Mouse (Mus musculus) heart, postnatal 4 days (tissue): ENCODE data around the gene Cdc37. TPM values are rescaled to one million over a fixed set of nuclear protein-coding genes. Genes with fewer than 3 reads are reported as not detected.

ENCODE experiments used
- DNase-seq: peaks from one replicate; pipeline ENCODE4 v3.0.0; 2021
- total RNA-seq, 2 experiments: library from RNA; stranded (reverse); gene quantifications; 2 replicates each; pipeline ENCODE4 v1.2.3; 2021

The Cdc37 gene
- total RNA-seq, 2 experiments from 2014 or later: 145 to 158 TPM

DNA sequence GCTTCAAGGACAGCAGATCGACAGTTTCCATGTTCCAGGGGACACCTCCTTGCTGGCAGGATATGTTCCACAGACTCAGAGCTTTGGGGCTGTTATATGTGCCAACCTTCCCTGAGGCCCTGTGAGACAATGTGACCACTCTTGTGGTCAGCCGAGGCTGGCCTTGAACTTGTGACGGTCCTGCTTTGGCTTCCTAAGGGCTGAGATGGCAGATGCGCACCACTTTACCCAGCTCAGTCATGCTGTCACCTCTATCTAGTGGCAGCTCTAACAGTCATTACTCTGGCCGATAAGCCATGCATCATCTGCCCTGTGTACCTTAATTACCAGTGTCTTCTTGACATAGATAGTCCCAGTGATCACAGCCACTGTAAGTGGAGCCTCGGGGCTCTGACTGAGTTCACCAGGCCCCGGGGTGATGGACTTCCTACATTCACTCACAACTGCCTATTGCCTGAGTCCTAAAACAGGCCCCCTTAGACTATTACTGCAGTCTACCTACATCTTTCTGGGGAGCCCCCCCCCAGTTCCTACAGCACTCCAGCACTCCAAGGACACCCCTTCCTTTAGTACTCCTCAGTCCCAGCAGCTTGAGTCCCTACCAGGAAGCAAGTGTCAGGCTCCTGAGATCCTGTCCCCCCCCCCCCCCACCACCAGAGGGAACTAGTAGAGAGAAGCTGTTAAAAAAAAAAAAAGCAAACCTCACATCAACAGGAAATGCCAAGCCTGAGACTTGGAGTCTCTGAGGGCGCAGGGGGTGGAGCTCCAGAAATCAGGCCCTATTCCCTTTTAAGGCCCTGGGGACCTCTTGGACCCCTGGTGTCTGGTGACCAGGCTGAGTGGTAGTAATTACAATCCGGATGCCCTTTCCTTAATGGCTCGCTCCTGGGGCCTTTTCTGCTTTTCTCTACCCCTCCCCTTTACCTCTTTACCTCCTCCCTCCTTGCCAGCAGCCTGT lies 17.6 kb upstream of the Cdc37 start:
- DNase-seq: no peak

- DNase-seq: no peak
Measured at GRCm38 (mm10) chr9:21166516-21166915, 16.7 kb upstream of the Cdc37 start.

DNA sequence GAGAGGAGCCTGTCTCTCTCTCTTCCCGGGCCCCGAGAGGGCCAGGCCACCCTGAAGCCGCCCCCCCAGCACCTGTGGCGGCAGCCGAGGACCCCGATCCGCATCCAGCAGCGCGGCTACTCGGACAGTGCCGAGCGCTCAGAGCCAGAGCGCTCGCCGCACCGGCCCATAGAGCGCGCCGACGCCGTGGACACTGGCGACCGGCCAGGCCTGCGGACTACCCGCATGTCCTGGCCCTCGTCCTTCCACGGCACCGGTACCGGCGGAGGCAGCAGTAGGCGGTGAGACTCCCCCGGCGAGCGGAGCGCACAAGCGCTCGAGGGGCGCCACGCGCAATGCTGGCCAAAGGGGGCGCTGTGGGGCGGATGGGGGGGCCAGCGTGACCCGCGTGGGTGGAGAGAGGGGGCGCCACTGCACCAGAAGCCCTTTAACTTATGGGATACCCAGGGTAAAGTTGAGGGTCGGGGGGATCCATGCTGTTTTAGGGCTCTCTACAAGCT lies 16.2 kb upstream of the Cdc37 start:
- peak; percentile 80 for DNase-seq

DNA sequence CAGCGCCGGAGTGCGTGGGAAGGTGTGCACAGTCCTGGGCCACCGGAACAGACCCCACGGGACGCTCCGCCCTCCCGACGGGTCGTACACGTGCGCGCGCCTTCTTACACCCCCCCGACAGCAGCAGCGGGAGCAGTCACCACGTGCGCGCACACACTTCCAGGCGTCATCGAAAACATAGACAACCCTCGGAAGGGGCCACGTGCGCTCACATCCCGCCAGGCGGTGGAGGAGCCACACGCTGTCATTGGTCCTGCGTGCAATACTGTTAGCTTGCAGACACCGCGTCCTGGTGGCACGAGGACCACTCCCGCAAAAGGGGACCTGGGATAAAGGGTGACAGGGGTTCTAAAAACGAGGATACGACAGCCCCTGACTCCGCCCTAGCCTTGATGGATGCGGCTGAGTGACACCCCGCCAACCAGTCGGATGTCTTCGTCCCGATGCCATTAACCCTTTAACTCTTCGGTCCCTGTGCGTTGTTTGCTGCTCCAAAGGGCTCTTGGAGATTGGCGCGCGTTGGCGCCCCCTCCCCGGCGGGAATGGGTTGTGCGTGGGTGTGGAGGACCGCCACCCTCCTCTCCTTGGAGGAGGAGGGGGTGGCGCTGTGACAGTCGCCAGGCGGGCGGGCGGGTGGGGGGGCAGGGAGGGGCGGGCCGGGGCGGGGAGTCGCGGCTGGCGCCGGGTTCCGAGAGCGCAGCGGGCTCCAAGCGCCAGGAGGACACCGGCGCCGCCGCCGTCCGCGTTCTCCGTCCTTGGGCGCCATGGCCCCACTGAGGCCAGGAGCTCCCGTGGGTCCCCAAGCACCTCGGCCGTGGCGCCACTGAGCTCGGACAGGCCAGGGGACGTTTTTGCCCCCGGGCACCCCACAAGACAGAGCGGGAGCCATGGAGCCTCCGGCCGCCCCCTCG lies 15.5 kb upstream of the Cdc37 start, which contains the start of gene Pde4a:
Gene Pde4a, plus strand, starts transcription at position 674 of the 911 bp plus-strand sequence.
- peak; percentile 59 for DNase-seq

GRCm38 (mm10) chr9:21164072-21164471 lies 14.3 kb upstream of the Cdc37 start:
- peak; percentile 48 for DNase-seq

GRCm38 (mm10) chr9:21163086-21164050 lies 13.6 kb upstream of the Cdc37 start:
- DNase-seq: no peak

DNA sequence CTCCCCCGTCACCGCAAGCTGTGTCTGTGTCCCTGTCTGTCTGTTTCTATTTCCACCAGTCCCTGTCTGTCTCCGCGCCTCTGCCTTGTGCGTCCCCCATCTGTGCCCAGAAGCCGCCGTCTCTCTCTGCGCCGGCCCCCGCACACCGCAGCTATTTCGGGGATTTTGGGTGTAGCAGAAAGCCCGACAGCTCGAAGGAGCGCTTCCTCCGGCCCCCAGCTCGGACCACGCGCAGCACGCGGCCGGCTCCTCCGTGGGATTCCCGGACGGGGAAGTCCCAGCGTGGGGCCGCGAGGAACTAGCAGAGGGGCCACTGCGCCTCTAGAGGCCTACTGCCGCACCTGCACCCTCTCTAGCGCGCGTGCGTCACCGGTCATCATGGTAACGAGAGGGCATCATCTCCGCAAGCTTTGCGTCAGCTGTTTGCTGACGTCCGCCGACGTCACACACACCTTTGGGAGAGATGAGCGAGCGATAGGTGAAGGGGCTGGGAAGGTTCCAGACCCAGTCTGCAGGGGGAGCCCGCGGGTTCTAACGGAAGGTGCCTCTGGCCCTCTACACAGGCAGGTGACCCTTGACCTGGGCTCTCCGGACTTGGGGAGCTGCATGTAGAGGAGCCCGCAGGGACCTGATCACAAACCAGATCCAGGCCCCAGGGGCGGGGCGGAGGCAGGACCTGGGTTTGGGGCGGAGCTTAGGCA lies 11.6 kb upstream of the Cdc37 start:
- peak; percentile 91 for DNase-seq

DNA sequence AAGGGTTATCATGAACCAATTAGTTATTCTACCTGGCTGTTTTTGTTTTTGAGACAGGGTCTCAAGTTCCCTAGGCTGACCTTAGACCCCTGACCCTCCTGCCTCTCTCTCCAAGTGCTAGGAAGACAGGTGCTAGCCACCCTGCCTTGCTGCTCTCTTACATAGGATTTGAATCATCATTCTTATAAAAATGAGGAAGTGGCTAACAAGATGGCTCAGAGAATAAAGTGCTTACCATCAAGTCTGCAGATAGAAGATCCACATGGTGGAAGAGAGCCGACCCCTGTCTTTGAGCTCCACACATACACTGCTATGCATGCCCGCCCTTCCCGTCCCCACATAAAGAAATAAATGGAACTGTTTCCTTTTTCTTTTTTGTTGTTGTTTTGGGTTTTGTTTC lies 5.0 kb upstream of the Cdc37 start:
- DNase-seq: no peak

DNA sequence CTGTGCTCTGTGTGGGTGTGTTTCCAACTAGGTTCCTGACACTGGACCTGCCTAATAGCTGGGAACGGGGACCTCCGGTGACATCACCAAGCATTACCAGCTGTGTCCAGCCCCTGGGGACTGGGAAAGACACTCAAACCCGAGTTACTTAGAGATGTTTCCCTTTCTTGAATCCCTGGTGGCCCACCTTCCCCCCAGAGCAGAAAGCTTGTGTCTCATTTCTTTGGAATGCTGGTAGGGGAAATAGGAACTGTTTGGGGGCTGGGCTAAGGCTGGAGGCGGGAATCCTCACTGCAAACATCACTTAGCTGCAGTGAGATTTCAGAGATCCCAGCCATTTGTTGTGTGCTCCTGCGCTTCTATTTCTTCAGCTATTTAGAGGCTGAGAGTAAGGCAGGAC lies 4.1 kb upstream of the Cdc37 start:
- DNase-seq: peak; percentile 50

DNA sequence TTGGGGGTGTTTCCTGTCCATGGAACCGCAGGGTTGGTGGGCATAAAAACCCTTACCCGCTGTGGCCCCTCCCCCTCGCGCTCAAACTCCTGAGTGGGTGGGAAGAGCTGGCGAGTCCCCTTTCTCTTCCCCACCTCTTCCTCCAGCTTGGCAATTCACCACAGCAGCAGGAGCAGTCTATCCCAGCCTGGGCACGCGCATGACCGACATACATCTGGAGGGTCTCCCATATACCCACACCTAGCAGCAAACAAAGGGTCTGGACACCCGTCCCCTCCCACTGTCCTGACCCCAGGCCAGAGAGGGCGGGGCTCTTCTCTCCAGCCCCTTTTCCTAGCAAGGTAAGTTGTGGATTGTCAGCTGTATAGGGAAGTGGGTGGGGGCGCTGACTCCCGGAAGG lies 3.5 kb upstream of the Cdc37 start:
- no peak for DNase-seq

DNA sequence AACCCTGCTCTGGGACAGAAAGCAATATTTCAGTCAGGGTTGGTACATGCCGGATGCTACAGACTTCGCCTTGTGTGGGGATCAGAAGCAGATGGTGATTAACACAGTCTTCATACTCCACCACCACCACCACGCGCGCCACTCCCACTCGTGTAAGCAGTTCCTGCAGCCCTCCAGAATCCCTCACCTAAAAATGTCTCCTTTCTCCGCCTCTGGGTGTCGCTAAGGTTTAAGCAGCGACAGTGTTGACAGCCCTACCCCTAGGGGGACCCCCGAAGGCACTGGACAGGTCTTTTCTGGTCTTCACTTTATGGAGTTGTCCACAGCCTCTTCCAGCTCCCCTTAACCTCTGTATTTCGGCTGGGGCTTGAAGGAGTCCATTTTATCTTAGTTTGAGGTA lies 2.9 kb upstream of the Cdc37 start:
- DNase-seq: peak; percentile 72

- DNase-seq: no peak
Measured at GRCm38 (mm10) chr9:21149077-21149653, 617 bp downstream of the Cdc37 start.

GRCm38 (mm10) chr9:21148427-21148826 lies 1.4 kb downstream of the Cdc37 start:
- no peak for DNase-seq

DNA sequence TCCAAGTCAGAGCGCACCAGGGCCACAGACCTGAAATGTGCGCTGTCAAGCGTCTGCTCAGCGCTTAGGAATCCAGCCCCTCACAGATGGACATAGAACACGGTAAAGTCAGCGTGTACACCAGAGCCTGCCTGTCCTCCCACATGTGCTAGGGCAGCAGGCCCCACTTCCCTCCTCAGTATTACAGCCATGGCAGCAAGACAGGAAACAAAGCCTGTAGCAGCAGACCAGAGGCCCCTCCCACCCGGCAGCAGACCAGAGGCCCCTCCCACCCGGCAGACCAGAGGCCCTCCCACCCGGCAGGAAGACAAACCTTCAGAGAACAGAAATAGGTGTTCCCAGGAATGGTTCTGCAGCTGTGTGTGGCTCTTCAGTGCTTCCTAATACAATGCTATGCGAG lies 3.1 kb downstream of the Cdc37 start:
- DNase-seq: peak; percentile 52

- peak; percentile 35 for DNase-seq
Measured at GRCm38 (mm10) chr9:21145431-21145830, 4.4 kb downstream of the Cdc37 start.

GRCm38 (mm10) chr9:21144361-21144760 lies 5.4 kb downstream of the Cdc37 start:
- DNase-seq: no peak

DNA sequence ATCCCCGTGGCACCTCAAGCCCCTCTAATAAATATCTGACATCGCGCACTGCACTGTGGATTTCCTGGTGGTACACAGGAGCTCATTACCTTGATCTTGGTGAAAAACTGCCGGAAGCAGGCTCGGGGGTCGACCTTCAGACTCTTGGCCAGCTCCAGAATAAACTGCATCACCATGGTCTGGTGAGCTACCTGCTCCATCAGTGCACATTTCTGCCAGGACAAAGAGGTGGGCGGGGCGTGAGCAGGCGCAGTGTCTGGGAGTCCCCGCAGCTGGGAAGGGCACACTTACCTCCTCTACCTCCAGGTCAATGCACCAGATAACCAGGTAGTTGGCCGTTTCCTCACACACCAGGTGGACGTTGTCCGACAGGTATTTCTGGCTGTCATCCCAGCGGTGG lies 7.9 kb downstream of the Cdc37 start:
- no peak for DNase-seq

DNA sequence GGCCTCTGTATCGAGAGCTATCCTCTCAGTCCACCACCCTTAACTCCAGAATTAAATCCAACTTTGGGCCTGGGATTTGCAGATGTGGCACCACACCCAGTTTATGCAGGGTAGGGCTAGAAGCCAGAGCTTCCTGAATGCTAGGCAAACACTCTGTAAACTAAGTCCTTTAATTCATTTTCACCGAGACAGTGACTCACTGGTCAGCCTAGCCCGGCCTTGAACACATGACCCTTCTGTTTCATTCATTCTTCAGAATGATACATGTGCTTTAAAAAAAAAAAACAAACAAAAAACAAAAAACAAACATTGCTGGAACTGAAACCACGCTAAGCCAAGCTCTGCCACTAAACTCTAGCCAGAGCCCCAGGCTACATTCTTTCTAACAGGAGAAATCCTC lies 11.4 kb downstream of the Cdc37 start:
- no peak for DNase-seq

DNA sequence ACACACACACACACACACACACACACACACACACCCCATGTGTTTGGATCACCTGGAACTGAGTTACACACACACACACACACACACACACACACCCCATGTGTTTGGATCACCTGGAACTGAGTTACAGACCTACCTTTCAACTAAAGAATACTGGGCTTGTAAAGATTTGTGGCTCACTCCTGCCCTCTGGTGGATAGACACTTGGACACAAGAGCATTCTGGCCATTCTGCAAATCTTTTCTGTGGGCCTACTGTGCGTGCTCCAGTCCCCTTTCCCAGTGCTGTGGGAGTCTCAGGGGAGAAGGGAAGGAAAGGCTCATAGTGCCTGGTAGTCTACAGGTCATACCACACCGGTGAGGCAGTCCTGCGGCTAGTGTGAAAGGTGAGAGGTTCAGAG lies 12.6 kb downstream of the Cdc37 start:
- peak; percentile 77 for DNase-seq

- no peak for DNase-seq
Measured at GRCm38 (mm10) chr9:21136401-21136800, 13.4 kb downstream of the Cdc37 start.

DNA sequence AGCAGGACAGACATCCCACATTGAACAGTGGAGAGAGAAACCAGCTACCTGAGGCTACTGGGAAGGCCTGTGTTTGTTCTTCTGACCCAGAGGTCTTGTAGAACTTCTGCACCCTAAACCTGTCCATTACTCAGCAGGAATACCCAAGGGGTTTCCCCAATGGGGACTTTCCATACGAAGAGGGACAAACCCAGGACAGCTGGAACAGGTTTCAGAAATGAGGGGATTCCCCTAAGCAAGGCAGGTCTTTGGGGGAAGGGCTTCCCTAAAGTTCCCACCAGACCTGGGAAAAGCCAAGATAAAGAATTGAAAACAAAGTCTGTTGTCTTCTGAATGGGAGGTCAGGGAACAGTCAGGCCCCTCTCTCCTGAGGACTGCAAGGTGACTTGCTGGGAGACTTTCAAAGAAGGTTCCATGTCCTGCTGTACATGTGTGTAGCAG lies 13.8 kb downstream of the Cdc37 start:
- no peak for DNase-seq
